Mouse (Mus musculus) spleen, adult 10 weeks (tissue): ENCODE results near the gene Dkk2. TPM values are rescaled to one million over a fixed set of nuclear protein-coding genes. Genes with fewer than 3 reads are reported as not detected.

ENCODE experiments used
- polyA plus RNA-seq: library from polyadenylated mRNA; stranded (reverse); fragments of 350-450 nt; fragmentation: Illumina TruSeq; extraction: RNeasy Lipid Tissue Mini Kit (QIAGEN cat#74804); gene quantifications from one replicate; pipeline ENCODE4 v1.2.3, GENCODE M21; 2015; ENCODE audit warnings: low replicate concordance; ENCODE audit not compliant: insufficient read depth

Gene Dkk2
- polyA plus RNA-seq: 1.1 TPM

DNA sequence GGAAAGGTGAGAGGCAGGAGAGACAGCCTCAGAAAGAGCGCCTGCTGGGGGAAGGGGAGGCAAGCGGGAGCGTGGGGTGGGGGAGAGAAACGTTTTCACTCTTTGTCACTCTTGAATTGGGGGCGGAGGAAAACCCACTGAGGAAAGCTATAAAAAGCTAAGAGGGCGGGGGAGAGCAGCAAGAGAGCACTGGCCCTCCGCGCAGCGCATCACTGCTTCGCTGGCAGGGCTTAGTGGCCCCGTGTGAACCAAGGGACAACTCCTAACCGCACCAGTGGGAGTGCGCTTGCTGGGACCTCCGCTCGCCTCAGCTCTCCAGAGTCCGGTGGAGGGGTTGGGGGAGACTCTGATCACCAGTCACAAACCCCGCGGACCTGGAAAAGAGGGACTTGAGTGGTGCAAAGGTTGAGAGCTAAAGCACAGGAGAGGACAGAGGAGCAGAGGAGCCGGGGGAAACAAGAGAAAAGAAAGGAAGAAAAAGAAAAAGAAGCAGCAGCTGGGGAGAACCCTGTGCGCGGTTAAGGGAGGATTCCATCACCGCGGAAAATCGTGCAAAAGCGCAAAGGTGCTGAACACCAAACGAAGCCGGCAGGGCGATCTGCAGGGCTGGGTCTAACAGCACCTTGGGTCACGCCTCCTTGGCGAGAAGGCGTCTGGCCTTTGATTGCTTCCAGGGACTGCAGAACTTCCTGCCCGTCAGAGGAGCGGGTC lies at the start of gene Dkk2:
TSS of gene Dkk2 (plus strand) at position 181 of the 711 bp plus-strand sequence.

